Comparison of ENCODE assay signal across 8 mouse cellular contexts in the genomic region with DNA sequence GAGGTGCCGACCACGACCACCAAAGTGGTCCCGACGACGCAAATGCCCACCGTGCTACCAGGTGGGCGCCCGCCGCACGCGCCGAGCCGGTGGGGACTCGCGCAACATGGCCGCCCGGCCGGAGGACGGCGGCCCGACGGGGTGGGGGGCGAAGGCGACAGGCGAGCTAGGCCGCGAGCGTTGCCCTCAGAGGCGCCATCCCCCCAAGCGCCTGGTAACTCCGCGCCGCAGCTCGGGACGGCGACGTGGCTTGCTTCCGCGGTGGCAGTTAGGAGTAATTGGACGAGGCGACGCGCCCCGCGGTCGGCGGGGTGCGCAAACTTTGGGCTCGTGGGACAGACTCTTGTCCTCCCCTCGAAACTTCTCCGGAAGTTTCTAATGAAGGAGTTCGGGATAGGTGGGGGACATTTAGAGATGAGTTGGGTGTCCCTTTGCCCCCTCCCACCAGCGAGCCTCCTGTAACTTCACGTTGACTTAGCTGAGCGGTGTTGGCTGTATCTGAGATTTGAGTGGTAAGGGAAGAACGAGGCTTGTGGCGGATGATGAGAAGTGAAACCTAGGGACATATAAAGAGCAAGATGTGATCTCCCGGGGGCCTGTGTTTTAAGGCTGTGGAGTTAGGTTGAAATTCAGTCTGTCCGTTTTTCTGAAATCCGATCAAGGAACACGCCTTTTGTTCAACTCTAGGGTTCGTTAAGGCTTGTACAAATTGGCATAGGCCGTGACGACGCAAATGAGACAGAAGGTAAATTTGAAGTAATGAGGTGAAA. TPM values are rescaled to one million over a fixed set of nuclear protein-coding genes. Genes with fewer than 3 reads are reported as not detected.
A peak's percentile ranks its signal among the peaks of the same experiment; 100 is the strongest.
DNase-seq lines count a peak whose midpoint lies in the region; ATAC-seq and TF ChIP-seq lines count a peak whose summit lies in the region.

No protein-coding gene starts in this region.

- no peaks in the 10 kb centered on the region for H3K27me3 ChIP-seq in kidney, embryonic 15.5 days
- H3K27me3 ChIP-seq in liver, embryonic 11.5 days (replicated peaks; ENCODE audit: control insufficient read depth, insufficient read depth, low read length) = no peaks in the 10 kb centered on the region
- no peaks in the 10 kb centered on the region for H3K27me3 ChIP-seq in myocyte (ENCODE audit: control insufficient read depth, insufficient read depth, insufficient read length)

- H3K9ac ChIP-seq in kidney, embryonic 15.5 days = peak overlapping the region; percentile 96
- peak overlapping the region; percentile 93 for H3K9ac ChIP-seq in liver, embryonic 11.5 days (ENCODE audit: low read depth, low read length)

- H3K36me3 ChIP-seq in kidney, embryonic 15.5 days = peaks cover 19% of the 10 kb centered on the region
- H3K36me3 ChIP-seq in liver, embryonic 11.5 days (ENCODE audit: control insufficient read depth, insufficient read depth, low read length) = peaks cover 3% of the 10 kb centered on the region; the same call in 1 of the 2 replicates
- H3K36me3 ChIP-seq in myocyte (ENCODE audit: control insufficient read depth, insufficient read depth) = peaks cover 16% of the 10 kb centered on the region

- peaks cover 53% of the 10 kb centered on the region for H3K79me2 ChIP-seq in myocyte (ENCODE audit: control insufficient read depth, insufficient read depth)

- peak overlapping the region; percentile 86 for H3K4me2 ChIP-seq in kidney, embryonic 15.5 days
- peak overlapping the region; percentile 90 for H3K4me2 ChIP-seq in liver, embryonic 11.5 days
- H3K4me2 ChIP-seq in myocyte (ENCODE audit: low read depth) = peak overlapping the region; percentile 88

- H3K9me3 ChIP-seq in kidney, embryonic 15.5 days (replicated peaks) = no peaks in the 10 kb centered on the region
- no peaks in the 10 kb centered on the region for H3K9me3 ChIP-seq in liver, embryonic 11.5 days (ENCODE audit: control insufficient read depth, low read length)

- peak overlapping the region; percentile 98 for H3K27ac ChIP-seq in kidney, embryonic 15.5 days
- peak overlapping the region; percentile 93 for H3K27ac ChIP-seq in liver, embryonic 11.5 days (ENCODE audit: low read depth, low read length)

- peak; percentile 78 for DNase-seq in 3134 (ENCODE audit: extremely low read depth, insufficient read length, low spot score)
- peak; percentile 72 for DNase-seq in MN1 (ENCODE audit: low spot score)
- DNase-seq in embryo, embryonic 11.5 days (ENCODE audit: low read depth, low spot score) = peak; percentile 26
- DNase-seq in heart, adult 9 months (ENCODE audit: low spot score in 2 of 2) = peak; percentile 46 to 53
- peak; percentile 77 for DNase-seq in liver, embryonic 11.5 days (ENCODE audit: low spot score)
- peak; percentile 76 for DNase-seq in thymus, postnatal 25 days

- peaks cover 22% of the 10 kb centered on the region for H3K4me1 ChIP-seq in kidney, embryonic 15.5 days
- H3K4me1 ChIP-seq in liver, embryonic 11.5 days (replicated peaks; ENCODE audit: control insufficient read depth, insufficient read depth, low read length) = peaks cover 11% of the 10 kb centered on the region; the same call in 1 of the 2 replicates

- no peak for TF ChIP-seq POLR2A in myocyte (IDR thresholded peaks at IDR 0.05; ENCODE audit: insufficient read length, low read depth)

- peak overlapping the region; percentile 62 for H3ac ChIP-seq in myocyte (ENCODE audit: control insufficient read depth, insufficient read length)

- H3K4me3 ChIP-seq in kidney, embryonic 15.5 days (replicated peaks) = peak overlapping the region; percentile 97
- H3K4me3 ChIP-seq in liver, embryonic 11.5 days (ENCODE audit: low read depth, low read length) = peak overlapping the region; percentile 92
- peak overlapping the region; percentile 75 for H3K4me3 ChIP-seq in myocyte

- under 1% methylated on average over 65 of the region's 65 CpGs for whole genome bisulfite sequencing in kidney, embryonic 15.5 days
- under 1% methylated on average over 64 of the region's 65 CpGs for WGBS in liver, embryonic 11.5 days

- ATAC-seq in kidney, embryonic 15.5 days (replicated peaks; ENCODE audit: low FRiP score) = peak; percentile 44
- peak; percentile 51 for ATAC-seq in liver, embryonic 11.5 days (replicated peaks; ENCODE audit: low FRiP score)

TF ChIP-seq in myocyte, 11 proteins besides CTCF, POLR2A, EP300 and RAD21:
- TF ChIP-seq MYOD1 (IDR thresholded peaks at IDR 0.05; ENCODE audit: control insufficient read depth in 1 of 3, insufficient read length in 2 of 3, low read depth in 2 of 3) (no peak), CEBPB (IDR thresholded peaks at IDR 0.05; ENCODE audit: insufficient read depth, poor library complexity, severe bottlenecking) (no peak), POLR2AphosphoS2 (IDR thresholded peaks at IDR 0.05; ENCODE audit: insufficient read length, low read depth) (no peak), TCF12 (IDR thresholded peaks at IDR 0.05; ENCODE audit: insufficient read depth, poor library complexity, severe bottlenecking) (no peak), MYOG (IDR thresholded peaks at IDR 0.05; ENCODE audit: control insufficient read depth in 1 of 3, insufficient read depth in 1 of 3, insufficient read length in 2 of 3, low read depth in 2 of 3) (peak in 1 of 3 experiments; percentile 34), REST (IDR thresholded peaks at IDR 0.05; ENCODE audit: insufficient read depth, insufficient read length) (no peak)

RNA-seq across cellular contexts. Expression of a gene that starts 0.6 kb away (rescaled TPM):
- 180 and 188 TPM in 2 replicates for polyA plus RNA-seq in kidney, embryonic 15.5 days (2015; fragmentation: Nextera tagmentation; extraction: Ambion mirVana)
- 122 and 142 TPM in 2 replicates for polyA plus RNA-seq in liver, embryonic 11.5 days (2014; fragmentation: Nextera tagmentation; extraction: Ambion mirVana)
- 203 TPM for polyA plus RNA-seq in myocyte (2012; fragmentation: generic; extraction: Trizol)

RNA-seq across cellular contexts. Expression of a gene that starts 29.6 kb away (rescaled TPM):
- polyA plus RNA-seq in kidney, embryonic 15.5 days (2015; fragmentation: Nextera tagmentation; extraction: Ambion mirVana) = 2.4 and 2.6 TPM in 2 replicates
- polyA plus RNA-seq in liver, embryonic 11.5 days (2014; fragmentation: Nextera tagmentation; extraction: Ambion mirVana) = 0.25 TPM in 1 of 2 replicates, not detected in the other
- polyA plus RNA-seq in myocyte (2012; fragmentation: generic; extraction: Trizol) = 0.64 TPM

RNA-seq across cellular contexts. Expression of a gene that starts 29.7 kb away (rescaled TPM):
- polyA plus RNA-seq in kidney, embryonic 15.5 days (2015; fragmentation: Nextera tagmentation; extraction: Ambion mirVana) = 59.6 and 72.0 TPM in 2 replicates
- 21.8 and 25.3 TPM in 2 replicates for polyA plus RNA-seq in liver, embryonic 11.5 days (2014; fragmentation: Nextera tagmentation; extraction: Ambion mirVana)
- polyA plus RNA-seq in myocyte (2012; fragmentation: generic; extraction: Trizol) = 26.4 TPM

RNA-seq across cellular contexts. Expression of a gene that starts 43.7 kb away (rescaled TPM):
- 31.5 and 39.3 TPM in 2 replicates for polyA plus RNA-seq in kidney, embryonic 15.5 days (2015; fragmentation: Nextera tagmentation; extraction: Ambion mirVana)
- 19.3 and 19.8 TPM in 2 replicates for polyA plus RNA-seq in liver, embryonic 11.5 days (2014; fragmentation: Nextera tagmentation; extraction: Ambion mirVana)
- 77.0 TPM for polyA plus RNA-seq in myocyte (2012; fragmentation: generic; extraction: Trizol)

Comparison
In these comparisons a context has a peak if more than half of its experiments do, and no peak if none do; other contexts are left out.
1. Peak in every context shown above with its lines: DNase-seq, ATAC-seq, H3K4me3 ChIP-seq and H3K27ac ChIP-seq.
2. DNase-seq: peak in every context shown above with its lines; median percentile 78 in 3134; 77 in liver, embryonic 11.5 days; 76 in thymus, postnatal 25 days; 72 in MN1; 50 in heart, adult 9 months; 26 in embryo, embryonic 11.5 days.